Comparison of ENCODE assay signal across 9 mouse cellular contexts in the genomic region with DNA sequence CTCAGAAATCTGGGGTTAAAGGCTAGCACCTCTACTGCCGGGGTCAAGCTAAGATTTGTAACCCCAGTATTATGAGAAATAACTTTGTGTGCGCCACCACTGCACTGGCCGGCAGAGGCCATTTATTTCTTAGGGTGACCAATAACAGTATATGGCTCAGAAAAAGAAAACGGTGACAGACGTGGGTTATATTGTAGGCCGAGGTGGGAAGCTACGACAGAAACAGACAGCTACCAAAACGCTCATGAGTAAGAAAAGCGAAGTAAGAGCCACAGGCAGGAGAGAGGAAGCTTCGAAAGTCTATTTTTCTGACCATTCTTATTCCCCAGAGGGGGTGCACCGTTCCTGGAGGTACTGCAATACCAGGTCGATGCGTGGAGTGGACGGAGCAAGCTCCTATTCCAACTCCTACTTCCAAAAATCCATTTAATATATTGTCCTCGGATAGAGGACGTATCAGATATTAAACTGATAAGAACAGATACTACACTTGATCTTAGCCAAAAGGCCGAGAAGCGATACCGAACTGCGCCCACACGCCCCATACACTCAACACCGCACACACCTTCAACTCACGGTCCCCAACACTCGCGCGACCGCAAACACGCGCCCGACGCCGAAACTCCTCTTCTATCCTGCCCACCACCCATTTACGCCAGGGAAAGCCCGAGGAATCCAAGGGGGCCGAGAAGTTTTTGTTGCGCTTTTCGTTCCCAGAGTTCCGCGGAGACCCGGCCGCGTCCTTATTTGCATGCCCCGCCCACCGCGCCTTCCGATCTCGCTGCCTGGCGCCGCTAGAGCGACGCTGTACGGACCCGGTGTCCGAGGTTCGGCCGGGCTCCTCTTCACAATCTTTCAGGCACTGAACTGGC. TPM values are rescaled to one million over a fixed set of nuclear protein-coding genes. Genes with fewer than 3 reads are reported as not detected.
A peak's percentile ranks its signal among the peaks of the same experiment; 100 is the strongest.
DNase-seq lines count a peak whose midpoint lies in the region; ATAC-seq and TF ChIP-seq lines count a peak whose summit lies in the region.
"Not testable (repeated sequence)": the region's sequence is repeated elsewhere in the genome, so short reads cannot be mapped to it uniquely, and the experiment has no call there.
"Had no signal": no experiment of that assay in that cellular context is flagged by ENCODE, and none has a peak within 500 bp of the region (broad histone marks: within the 10 kb centered on the region; RNA-seq: fewer than 3 reads in every experiment).

No protein-coding gene starts in this region.

- H3K9ac ChIP-seq in heart, embryonic 14.5 days (ENCODE audit: low read length) = peak overlapping the region; percentile 70
- peak overlapping the region; percentile 63; the same call in 1 of the 2 replicates for H3K9ac ChIP-seq in kidney, postnatal 0 days (ENCODE audit: low read depth, low read length)
- H3K9ac ChIP-seq in liver, embryonic 11.5 days (ENCODE audit: low read depth, low read length) = peak overlapping the region; percentile 55

- H3K4me1 ChIP-seq in forebrain, embryonic 10.5 days = peaks cover 15% of the 10 kb centered on the region
- H3K4me1 ChIP-seq in heart, embryonic 14.5 days (ENCODE audit: control insufficient read depth in 2 of 2, insufficient read depth in 2 of 2, low read length in 2 of 2); kidney, postnatal 0 days (replicated peaks; ENCODE audit: insufficient read depth, low read length); liver, embryonic 11.5 days (replicated peaks; ENCODE audit: control insufficient read depth, insufficient read depth, low read length): not testable (repeated sequence)

- peak overlapping the region; percentile 54 for H3K4me2 ChIP-seq in heart, embryonic 14.5 days (ENCODE audit: low read length)
- H3K4me2 ChIP-seq in kidney, postnatal 0 days (ENCODE audit: low read length) = peak overlapping the region; percentile 45
- peak overlapping the region; percentile 56 for H3K4me2 ChIP-seq in liver, embryonic 11.5 days

- H3K36me3 ChIP-seq in forebrain, embryonic 10.5 days (replicated peaks); heart, embryonic 14.5 days (ENCODE audit: control insufficient read depth, insufficient read depth, low read length); kidney, postnatal 0 days (ENCODE audit: insufficient read depth, low read length); liver, embryonic 11.5 days (ENCODE audit: control insufficient read depth, insufficient read depth, low read length): not testable (repeated sequence)

- WGBS in forebrain, embryonic 10.5 days = under 1% methylated on average over 45 of the region's 56 CpGs
- under 1% methylated on average over 43 of the region's 56 CpGs for WGBS in heart, embryonic 14.5 days
- WGBS in kidney, postnatal 0 days = under 1% methylated on average over 43 of the region's 56 CpGs
- WGBS in liver, embryonic 11.5 days = under 1% methylated on average over 42 of the region's 56 CpGs

- H3K27me3 ChIP-seq in forebrain, embryonic 10.5 days (ENCODE audit: poor library complexity, severe bottlenecking); heart, embryonic 14.5 days (ENCODE audit: control insufficient read depth, insufficient read depth, low read length); kidney, postnatal 0 days (ENCODE audit: insufficient read depth, low read length); liver, embryonic 11.5 days (replicated peaks; ENCODE audit: control insufficient read depth, insufficient read depth, low read length): not testable (repeated sequence)

- peak overlapping the region; percentile 94 for H3K27ac ChIP-seq in forebrain, embryonic 10.5 days
- peak overlapping the region; percentile 84 to 87 for H3K27ac ChIP-seq in heart, embryonic 14.5 days (replicated peaks in 1 of 2; ENCODE audit: control insufficient read depth in 1 of 2, insufficient read depth in 1 of 2, low read depth in 2 of 2, low read length in 2 of 2)
- peak overlapping the region; percentile 93 for H3K27ac ChIP-seq in kidney, postnatal 0 days
- H3K27ac ChIP-seq in liver, embryonic 11.5 days (ENCODE audit: low read depth, low read length) = peak overlapping the region; percentile 73

- peak; percentile 82 for ATAC-seq in heart, embryonic 14.5 days (ENCODE audit: insufficient number of reproducible peaks, insufficient read depth, low FRiP score, low read depth)
- ATAC-seq in kidney, postnatal 0 days (replicated peaks; ENCODE audit: low FRiP score, low read depth) = peak; percentile 79
- peak; percentile 80 for ATAC-seq in liver, embryonic 11.5 days (replicated peaks; ENCODE audit: low FRiP score)
- peak; percentile 70 for ATAC-seq in monocyte, adult 5-6 weeks (replicated peaks; ENCODE audit: insufficient number of reproducible peaks, low FRiP score, low TSS enrichment, poor library complexity, severe bottlenecking)

- H3K9me3 ChIP-seq in forebrain, embryonic 10.5 days; heart, embryonic 14.5 days (ENCODE audit: control insufficient read depth, low read length); kidney, postnatal 0 days (replicated peaks; ENCODE audit: low read length); liver, embryonic 11.5 days (ENCODE audit: control insufficient read depth, low read length): not testable (repeated sequence)

- TF ChIP-seq CTCF in kidney, postnatal 0 days (IDR thresholded peaks at IDR 0.05; ENCODE audit: low read depth) = not testable (repeated sequence)

- DNase-seq in 416B (ENCODE audit: low read depth) = peak; percentile 92
- peak; percentile 47 for DNase-seq in c-Kit-positive CD71-positive TER-119-negative erythroid progenitor cells, embryonic 14.5 days (ENCODE audit: low read depth)
- DNase-seq in forebrain, embryonic 10.5 days (ENCODE audit: extremely low spot score, low spot score) = peak; percentile 81
- peak; percentile 81 for DNase-seq in kidney, postnatal 0 days (ENCODE audit: low spot score)
- DNase-seq in liver, embryonic 11.5 days (ENCODE audit: low spot score) = peak; percentile 80
- DNase-seq in spleen, postnatal 14 days (ENCODE audit: low spot score in 2 of 2) = peak; percentile 44 to 60

- peak overlapping the region; percentile 43 for H3K4me3 ChIP-seq in forebrain, embryonic 10.5 days
- peak overlapping the region; percentile 27 to 39 for H3K4me3 ChIP-seq in heart, embryonic 14.5 days (ENCODE audit: control insufficient read depth in 1 of 2, insufficient read depth in 1 of 2, low read depth in 1 of 2, low read length in 2 of 2)
- H3K4me3 ChIP-seq in kidney, postnatal 0 days (replicated peaks; ENCODE audit: low read depth, low read length) = 0 out of 2 replicates have a peak overlapping the region, but pooled peaks have one; percentile 13
- H3K4me3 ChIP-seq in liver, embryonic 11.5 days (ENCODE audit: low read depth, low read length) = peak overlapping the region; percentile 28

RNA-seq across cellular contexts. Expression of a gene that starts 18.7 kb away (rescaled TPM):
- 30.7 and 33.9 TPM in 2 replicates for polyA plus RNA-seq in forebrain, embryonic 10.5 days (2016; fragmentation: Nextera tagmentation; extraction: Ambion mirVana)
- 42.4 and 48.4 TPM in 2 replicates for polyA plus RNA-seq in heart, embryonic 14.5 days (2014; fragmentation: Nextera tagmentation; extraction: Ambion mirVana)
- polyA plus RNA-seq in kidney, postnatal 0 days (2015; fragmentation: Nextera tagmentation; extraction: Ambion mirVana) = 30.9 and 37.6 TPM in 2 replicates
- polyA plus RNA-seq in liver, embryonic 11.5 days (2014; fragmentation: Nextera tagmentation; extraction: Ambion mirVana) = 13.8 and 15.3 TPM in 2 replicates
- 9.4 to 22.4 TPM (median 18.2 TPM) in 3 replicates for total RNA-seq in monocyte, adult 5-6 weeks (2017)

RNA-seq across cellular contexts. Expression of a gene that starts 19.7 kb away (rescaled TPM):
- 2.4 and 3.1 TPM in 2 replicates for polyA plus RNA-seq in forebrain, embryonic 10.5 days (2016; fragmentation: Nextera tagmentation; extraction: Ambion mirVana)
- polyA plus RNA-seq in heart, embryonic 14.5 days (2014; fragmentation: Nextera tagmentation; extraction: Ambion mirVana) = 6.2 and 6.7 TPM in 2 replicates
- 7.0 and 7.9 TPM in 2 replicates for polyA plus RNA-seq in kidney, postnatal 0 days (2015; fragmentation: Nextera tagmentation; extraction: Ambion mirVana)
- 3.6 and 3.9 TPM in 2 replicates for polyA plus RNA-seq in liver, embryonic 11.5 days (2014; fragmentation: Nextera tagmentation; extraction: Ambion mirVana)
- 19.6 to 120 TPM (median 27.2 TPM) in 3 replicates for total RNA-seq in monocyte, adult 5-6 weeks (2017)

RNA-seq across cellular contexts. Expression of a gene that starts 46.6 kb away (rescaled TPM):
- polyA plus RNA-seq in forebrain, embryonic 10.5 days (2016; fragmentation: Nextera tagmentation; extraction: Ambion mirVana) = not detected in 2 replicates
- not detected in 2 replicates for polyA plus RNA-seq in heart, embryonic 14.5 days (2014; fragmentation: Nextera tagmentation; extraction: Ambion mirVana)
- 0.37 TPM in 1 of 2 replicates, not detected in the other for polyA plus RNA-seq in kidney, postnatal 0 days (2015; fragmentation: Nextera tagmentation; extraction: Ambion mirVana)
- not detected in 2 replicates for polyA plus RNA-seq in liver, embryonic 11.5 days (2014; fragmentation: Nextera tagmentation; extraction: Ambion mirVana)
- not detected in 3 replicates for total RNA-seq in monocyte, adult 5-6 weeks (2017)
- polyA plus RNA-seq: C2C12 had no signal

Comparison
In these comparisons a context has a peak if more than half of its experiments do, and no peak if none do; other contexts are left out.
1. Peak in every context shown above with its lines: DNase-seq, ATAC-seq, H3K4me3 ChIP-seq and H3K27ac ChIP-seq.